Mouse (Mus musculus): Measurements from ENCODE around the gene Tap1. TPM values are rescaled to one million over a fixed set of nuclear protein-coding genes. Genes with fewer than 3 reads are reported as not detected.
"Not testable (repeated sequence)": the region's sequence is repeated elsewhere in the genome, so short reads cannot be mapped to it uniquely, and the experiment has no call there.

Gene Tap1
- polyA plus RNA-seq, 1 experiment: 0.62 TPM

DNA sequence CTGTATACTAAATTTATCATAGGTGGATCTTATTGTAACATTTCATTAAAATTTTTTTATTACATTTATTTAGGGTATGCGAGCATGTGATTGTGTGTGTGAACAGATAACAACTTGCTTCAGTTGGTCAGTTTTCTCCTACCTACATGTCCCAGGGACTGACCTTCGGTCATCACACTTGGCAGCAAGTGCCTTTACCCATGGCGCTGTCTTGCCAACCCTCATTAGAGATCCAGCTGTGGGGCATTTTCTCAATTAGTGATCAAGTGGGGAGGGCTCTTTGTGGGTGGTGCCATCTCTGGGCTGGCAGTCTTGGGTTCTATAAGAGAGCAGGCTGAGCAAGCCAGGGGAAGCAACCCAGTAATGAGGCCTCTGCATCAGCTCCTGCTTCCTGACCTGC is 37.5 kb downstream of the Tap1 start:
- Histone ChIP-seq H3K4me3 (no peak overlapping the region), H3K4me2 (ENCODE audit: low read depth) (no peak overlapping the region), H3K36me3 (ENCODE audit: control insufficient read depth, insufficient read depth) (no peaks in the 10 kb centered on the region), H3K27me3 (ENCODE audit: control insufficient read depth, insufficient read depth, insufficient read length) (no peaks in the 10 kb centered on the region), H3K79me2 (ENCODE audit: control insufficient read depth, insufficient read depth) (no peaks in the 10 kb centered on the region), H3ac (ENCODE audit: control insufficient read depth, insufficient read length) (no peak overlapping the region)
- TF ChIP-seq POLR2AphosphoS2 (IDR thresholded peaks at IDR 0.05; ENCODE audit: insufficient read length, low read depth): no peak
- TF ChIP-seq SRF (IDR thresholded peaks at IDR 0.05; ENCODE audit: control insufficient read depth, insufficient read length, low read depth): no peak
- no peak for TF ChIP-seq REST (IDR thresholded peaks at IDR 0.05; ENCODE audit: insufficient read depth, insufficient read length)
- TF ChIP-seq POLR2A (IDR thresholded peaks at IDR 0.05; ENCODE audit: insufficient read length, low read depth): no peak
- no peak for TF ChIP-seq CEBPB (IDR thresholded peaks at IDR 0.05; ENCODE audit: insufficient read depth, poor library complexity, severe bottlenecking)
- TF ChIP-seq MAX (IDR thresholded peaks at IDR 0.05; ENCODE audit: low read depth): no peak
- no peak for TF ChIP-seq USF1 (IDR thresholded peaks at IDR 0.05; ENCODE audit: low read depth)
- no peak for TF ChIP-seq TCF3 (IDR thresholded peaks at IDR 0.05; ENCODE audit: insufficient read length, low read depth)
- no peak for TF ChIP-seq TCF12 (IDR thresholded peaks at IDR 0.05; ENCODE audit: insufficient read depth, poor library complexity, severe bottlenecking)
- TF ChIP-seq MYOG (IDR thresholded peaks at IDR 0.05; ENCODE audit: control insufficient read depth in 1 of 3, insufficient read depth in 1 of 3, insufficient read length in 2 of 3, low read depth in 2 of 3): no peak
- TF ChIP-seq E2F4 (IDR thresholded peaks at IDR 0.05; ENCODE audit: insufficient read depth): no peak
- no peak for TF ChIP-seq MYOD1 (IDR thresholded peaks at IDR 0.05; ENCODE audit: control insufficient read depth in 1 of 3, insufficient read length in 2 of 3, low read depth in 2 of 3)

DNA sequence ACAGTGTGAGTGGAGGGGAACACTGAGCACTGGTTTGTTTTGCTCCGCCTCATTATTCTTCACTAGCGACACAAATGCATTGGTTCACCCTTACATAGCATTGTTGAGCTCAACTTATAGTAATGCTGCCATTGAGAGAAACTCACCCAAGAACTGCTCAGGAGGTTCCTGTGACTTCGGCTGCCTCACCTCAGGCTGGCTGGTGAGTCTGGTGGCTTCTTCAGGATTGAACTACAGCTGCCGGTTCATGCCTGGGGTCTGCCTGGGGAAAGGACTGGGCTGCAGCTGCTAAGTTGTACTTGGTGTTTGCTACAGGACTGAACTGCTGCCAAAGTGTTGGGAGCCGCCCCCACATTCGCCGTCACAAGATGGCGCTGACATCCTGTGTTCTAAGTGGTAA is 38.1 kb downstream of the Tap1 start:
- Histone ChIP-seq H3K4me2 (ENCODE audit: low read depth) (no peak overlapping the region), H3ac (ENCODE audit: control insufficient read depth, insufficient read length) (no peak overlapping the region), H3K27me3 (ENCODE audit: control insufficient read depth, insufficient read depth, insufficient read length) (no peaks in the 10 kb centered on the region), H3K79me2 (ENCODE audit: control insufficient read depth, insufficient read depth) (no peaks in the 10 kb centered on the region), H3K36me3 (ENCODE audit: control insufficient read depth, insufficient read depth) (no peaks in the 10 kb centered on the region), H3K4me3 (no peak overlapping the region)
- TF ChIP-seq SRF (IDR thresholded peaks at IDR 0.05; ENCODE audit: control insufficient read depth, insufficient read length, low read depth): no peak

DNA sequence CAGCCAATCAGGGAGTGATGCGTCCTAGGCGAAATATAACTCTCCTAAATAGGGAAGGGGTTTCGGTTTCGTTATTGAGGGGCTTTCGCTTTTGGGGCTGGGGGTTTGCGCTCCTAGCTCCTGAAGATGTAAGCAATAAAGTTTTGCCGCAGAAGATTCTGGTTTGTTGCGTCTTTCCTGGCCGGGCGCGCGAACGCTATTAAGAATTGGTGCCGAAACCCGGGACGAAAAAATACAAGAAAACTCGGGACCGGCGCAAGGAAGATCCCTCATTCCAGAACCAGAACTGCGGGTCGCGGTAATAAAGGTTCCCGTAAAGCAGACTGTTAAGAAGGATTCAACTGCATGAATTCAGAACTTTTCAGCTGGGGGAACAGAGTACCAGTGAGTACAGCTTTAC is 38.6 kb downstream of the Tap1 start:
- not testable (repeated sequence) for H3K36me3 ChIP-seq (ENCODE audit: control insufficient read depth, insufficient read depth); H3K79me2 ChIP-seq (ENCODE audit: control insufficient read depth, insufficient read depth); H3ac ChIP-seq (ENCODE audit: control insufficient read depth, insufficient read length); H3K4me2 ChIP-seq (ENCODE audit: low read depth); H3K4me3 ChIP-seq; H3K27me3 ChIP-seq (ENCODE audit: control insufficient read depth, insufficient read depth, insufficient read length)

DNA sequence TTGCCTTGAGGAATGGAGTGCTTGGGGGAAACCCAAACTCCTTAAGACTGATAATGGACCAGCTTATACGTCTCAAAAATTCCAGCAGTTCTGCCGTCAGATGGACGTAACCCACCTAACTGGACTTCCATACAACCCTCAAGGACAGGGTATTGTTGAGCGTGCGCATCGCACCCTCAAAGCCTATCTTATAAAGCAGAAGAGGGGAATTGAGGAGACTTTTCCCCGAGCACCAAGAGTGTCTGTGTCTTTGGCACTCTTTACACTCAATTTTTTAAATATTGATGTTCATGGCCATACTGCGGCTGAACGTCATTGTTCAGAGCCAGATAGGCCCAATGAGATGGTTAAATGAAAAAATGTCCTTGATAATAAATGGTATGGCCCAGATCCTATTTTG is 43.6 kb downstream of the Tap1 start:
- H3K27me3 ChIP-seq (ENCODE audit: control insufficient read depth, insufficient read depth, insufficient read length); H3K36me3 ChIP-seq (ENCODE audit: control insufficient read depth, insufficient read depth); H3ac ChIP-seq (ENCODE audit: control insufficient read depth, insufficient read length); H3K4me3 ChIP-seq; H3K4me2 ChIP-seq (ENCODE audit: low read depth); H3K79me2 ChIP-seq (ENCODE audit: control insufficient read depth, insufficient read depth): not testable (repeated sequence)

DNA sequence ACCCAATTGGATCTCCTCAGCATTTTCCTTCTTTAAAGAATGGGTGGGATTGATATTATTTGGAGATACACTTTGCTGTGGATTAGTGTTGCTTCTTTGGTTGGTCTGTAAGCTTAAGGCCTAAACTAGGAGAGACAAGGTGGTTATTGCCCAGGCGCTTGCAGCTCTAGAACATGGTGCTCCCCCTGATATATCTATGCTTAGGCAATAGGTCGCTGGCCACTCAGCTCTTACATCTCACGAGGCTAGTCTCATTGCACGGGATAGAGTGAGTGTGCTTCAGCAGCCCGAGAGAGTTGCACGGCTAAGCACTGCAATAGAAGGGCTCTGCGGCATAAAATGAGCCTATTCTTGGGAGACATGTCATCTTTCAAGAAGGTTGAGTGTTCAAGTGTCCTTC is 44.7 kb downstream of the Tap1 start:
- H3K79me2 ChIP-seq (ENCODE audit: control insufficient read depth, insufficient read depth); H3K4me3 ChIP-seq; H3K4me2 ChIP-seq (ENCODE audit: low read depth); H3ac ChIP-seq (ENCODE audit: control insufficient read depth, insufficient read length); H3K36me3 ChIP-seq (ENCODE audit: control insufficient read depth, insufficient read depth): not testable (repeated sequence)
- peaks cover 10% of the 10 kb centered on the region for H3K27me3 ChIP-seq (ENCODE audit: control insufficient read depth, insufficient read depth, insufficient read length)

DNA sequence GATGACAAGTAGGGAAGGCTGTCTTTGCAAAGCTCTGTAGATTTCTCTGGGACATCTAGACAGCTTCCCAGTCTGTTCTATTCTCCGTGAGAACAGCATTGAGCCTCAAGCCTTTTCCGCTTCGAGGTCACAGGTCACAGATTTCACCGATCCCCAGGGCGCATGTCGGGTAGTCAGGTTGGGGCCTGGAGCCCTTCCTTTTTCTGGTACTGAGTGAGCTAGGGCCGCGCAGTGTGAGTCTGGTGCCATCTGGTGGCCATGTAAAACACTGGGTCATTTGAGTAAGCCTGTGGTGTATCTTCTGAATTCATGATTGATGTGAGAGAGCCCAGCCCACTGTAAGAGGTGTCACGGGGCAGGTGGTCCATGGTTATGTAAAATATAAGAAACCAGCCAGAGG is 47.6 kb downstream of the Tap1 start:
- no peaks in the 10 kb centered on the region for H3K36me3 ChIP-seq (ENCODE audit: control insufficient read depth, insufficient read depth)
- H3K27me3 ChIP-seq (ENCODE audit: control insufficient read depth, insufficient read depth, insufficient read length): peaks cover 10% of the 10 kb centered on the region
- H3ac ChIP-seq (ENCODE audit: control insufficient read depth, insufficient read length): no peak overlapping the region
- no peaks in the 10 kb centered on the region for H3K79me2 ChIP-seq (ENCODE audit: control insufficient read depth, insufficient read depth)
- TF ChIP-seq TCF3 (IDR thresholded peaks at IDR 0.05; ENCODE audit: insufficient read length, low read depth): no peak
- H3K4me2 ChIP-seq (ENCODE audit: low read depth): no peak overlapping the region
- no peak overlapping the region for H3K4me3 ChIP-seq

DNA sequence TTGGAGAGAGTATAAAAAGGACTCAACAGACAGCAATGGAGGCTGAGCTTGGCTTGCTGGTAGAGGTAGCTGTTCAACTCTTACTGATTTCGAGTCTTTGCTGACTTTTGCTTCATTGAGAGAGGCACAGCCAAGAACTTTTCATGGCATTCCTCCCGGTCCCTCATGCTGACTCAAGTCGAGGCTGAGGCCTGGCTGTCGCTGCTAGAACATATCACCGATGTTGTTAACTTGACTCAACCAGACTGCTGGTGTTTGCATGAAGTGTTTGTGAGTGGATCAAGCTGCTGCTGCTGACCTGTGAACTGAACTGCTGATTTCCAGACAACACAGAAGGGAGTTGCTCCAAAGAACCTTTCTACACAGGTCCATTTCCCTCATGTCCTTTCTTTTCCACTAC is 49.3 kb downstream of the Tap1 start:
- Histone ChIP-seq H3K36me3 (ENCODE audit: control insufficient read depth, insufficient read depth) (no peaks in the 10 kb centered on the region), H3K27me3 (ENCODE audit: control insufficient read depth, insufficient read depth, insufficient read length) (peaks cover 10% of the 10 kb centered on the region), H3K4me3 (no peak overlapping the region), H3ac (ENCODE audit: control insufficient read depth, insufficient read length) (no peak overlapping the region), H3K79me2 (ENCODE audit: control insufficient read depth, insufficient read depth) (no peaks in the 10 kb centered on the region), H3K4me2 (ENCODE audit: low read depth) (no peak overlapping the region)
- TF ChIP-seq USF1 (IDR thresholded peaks at IDR 0.05; ENCODE audit: low read depth) (no peak), POLR2A (IDR thresholded peaks at IDR 0.05; ENCODE audit: insufficient read length, low read depth) (no peak), CEBPB (IDR thresholded peaks at IDR 0.05; ENCODE audit: insufficient read depth, poor library complexity, severe bottlenecking) (no peak), TCF12 (IDR thresholded peaks at IDR 0.05; ENCODE audit: insufficient read depth, poor library complexity, severe bottlenecking) (no peak), SRF (IDR thresholded peaks at IDR 0.05; ENCODE audit: control insufficient read depth, insufficient read length, low read depth) (no peak), E2F4 (IDR thresholded peaks at IDR 0.05; ENCODE audit: insufficient read depth) (no peak), MYOG (IDR thresholded peaks at IDR 0.05; ENCODE audit: control insufficient read depth in 1 of 3, insufficient read depth in 1 of 3, insufficient read length in 2 of 3, low read depth in 2 of 3) (no peak), POLR2AphosphoS2 (IDR thresholded peaks at IDR 0.05; ENCODE audit: insufficient read length, low read depth) (no peak), MYOD1 (IDR thresholded peaks at IDR 0.05; ENCODE audit: control insufficient read depth in 1 of 3, insufficient read length in 2 of 3, low read depth in 2 of 3) (no peak), REST (IDR thresholded peaks at IDR 0.05; ENCODE audit: insufficient read depth, insufficient read length) (no peak), MAX (IDR thresholded peaks at IDR 0.05; ENCODE audit: low read depth) (no peak), TCF3 (IDR thresholded peaks at IDR 0.05; ENCODE audit: insufficient read length, low read depth) (no peak)
